ENCODE assay signal across 7 mouse cellular contexts in genomic region chr2:26300161-26300807, GRCm38 (mm10). TPM values are rescaled to one million over a fixed set of nuclear protein-coding genes. Genes with fewer than 3 reads are reported as not detected.
DNase-seq lines count a peak whose midpoint lies in the region; ATAC-seq and TF ChIP-seq lines count a peak whose summit lies in the region.

No protein-coding gene starts in this region.

- H3K27me3 ChIP-seq in liver, embryonic 11.5 days (replicated peaks; ENCODE audit: control insufficient read depth, insufficient read depth, low read length): peaks cover 9% of the 10 kb centered on the region
- H3K27me3 ChIP-seq in liver, postnatal 0 days (ENCODE audit: insufficient read depth, low read length): 0 out of 2 replicates have a peak, but pooled peaks cover 3% of the 10 kb centered on the region
- H3K27me3 ChIP-seq in hindbrain, embryonic 13.5 days: no peaks in the 10 kb centered on the region
- H3K27me3 ChIP-seq in midbrain, postnatal 0 days (ENCODE audit: insufficient read depth, low read length): no peaks in the 10 kb centered on the region

- peaks cover 3% of the 10 kb centered on the region; the same call in 1 of the 2 replicates for H3K4me1 ChIP-seq in liver, embryonic 11.5 days (replicated peaks; ENCODE audit: control insufficient read depth, insufficient read depth, low read length)
- H3K4me1 ChIP-seq in liver, postnatal 0 days (ENCODE audit: insufficient read depth): no peaks in the 10 kb centered on the region
- H3K4me1 ChIP-seq in hindbrain, embryonic 13.5 days (replicated peaks): peaks cover 48% of the 10 kb centered on the region
- H3K4me1 ChIP-seq in midbrain, postnatal 0 days (ENCODE audit: insufficient read depth, low read length): peaks cover 20% of the 10 kb centered on the region

- H3K9me3 ChIP-seq in liver, embryonic 11.5 days (ENCODE audit: control insufficient read depth, low read length): no peaks in the 10 kb centered on the region
- no peaks in the 10 kb centered on the region; the same call in 1 of the 2 replicates for H3K9me3 ChIP-seq in liver, postnatal 0 days (ENCODE audit: low read length)
- H3K9me3 ChIP-seq in hindbrain, embryonic 13.5 days: no peaks in the 10 kb centered on the region
- no peaks in the 10 kb centered on the region for H3K9me3 ChIP-seq in midbrain, postnatal 0 days (ENCODE audit: low read length)

- no peak for DNase-seq in liver, embryonic 11.5 days (ENCODE audit: low spot score)
- DNase-seq in liver, postnatal 0 days: no peak
- peak; percentile 51 for DNase-seq in cerebellum, adult 8-10 months
- no peak for DNase-seq in midbrain, postnatal 0 days (ENCODE audit: low spot score)
- no peak for DNase-seq in embryo, embryonic 11 days

- H3K4me2 ChIP-seq in liver, embryonic 11.5 days: no peak overlapping the region
- H3K4me2 ChIP-seq in liver, postnatal 0 days (ENCODE audit: low read depth, low read length): no peak overlapping the region
- H3K4me2 ChIP-seq in hindbrain, embryonic 13.5 days: no peak overlapping the region
- no peak overlapping the region; the same call in 1 of the 2 replicates for H3K4me2 ChIP-seq in midbrain, postnatal 0 days (ENCODE audit: low read depth, low read length, poor library complexity, severe bottlenecking)

- H3K9ac ChIP-seq in liver, embryonic 11.5 days (ENCODE audit: low read depth, low read length): peak overlapping the region; percentile 2; the same call in 1 of the 2 replicates
- H3K9ac ChIP-seq in liver, postnatal 0 days (replicated peaks): no peak overlapping the region
- no peak overlapping the region for H3K9ac ChIP-seq in hindbrain, embryonic 13.5 days
- 0 out of 2 replicates have a peak overlapping the region, but pooled peaks have one; percentile 9 for H3K9ac ChIP-seq in midbrain, postnatal 0 days (replicated peaks; ENCODE audit: low read length, poor library complexity, severe bottlenecking)

- WGBS in liver, embryonic 11.5 days: 52% methylated on average over 5 of the region's 5 CpGs
- WGBS in liver, postnatal 0 days (ENCODE audit: insufficient replicate concordance): 51% methylated on average over 5 of the region's 5 CpGs
- WGBS in hindbrain, embryonic 13.5 days: 46% methylated on average over 5 of the region's 5 CpGs
- WGBS in midbrain, postnatal 0 days: 41% methylated on average over 5 of the region's 5 CpGs

- no peak overlapping the region for H3K4me3 ChIP-seq in liver, embryonic 11.5 days (ENCODE audit: low read depth, low read length)
- no peak overlapping the region for H3K4me3 ChIP-seq in liver, postnatal 0 days (ENCODE audit: low read depth, low read length)
- H3K4me3 ChIP-seq in hindbrain, embryonic 13.5 days: no peak overlapping the region
- H3K4me3 ChIP-seq in midbrain, postnatal 0 days (ENCODE audit: low read depth, low read length): no peak overlapping the region

- H3K27ac ChIP-seq in liver, embryonic 11.5 days (ENCODE audit: low read depth, low read length): no peak overlapping the region
- H3K27ac ChIP-seq in liver, postnatal 0 days (ENCODE audit: low read depth): no peak overlapping the region
- H3K27ac ChIP-seq in hindbrain, embryonic 13.5 days: peak overlapping the region; percentile 92
- H3K27ac ChIP-seq in midbrain, postnatal 0 days (ENCODE audit: low read depth, low read length): peak overlapping the region; percentile 85

- TF ChIP-seq EP300 in liver, postnatal 0 days (IDR thresholded peaks at IDR 0.05; ENCODE audit: low read depth): no peak

- no peaks in the 10 kb centered on the region for H3K36me3 ChIP-seq in liver, embryonic 11.5 days (ENCODE audit: control insufficient read depth, insufficient read depth, low read length)
- no peaks in the 10 kb centered on the region for H3K36me3 ChIP-seq in liver, postnatal 0 days (replicated peaks; ENCODE audit: insufficient read depth, low read length)
- H3K36me3 ChIP-seq in hindbrain, embryonic 13.5 days: no peaks in the 10 kb centered on the region
- H3K36me3 ChIP-seq in midbrain, postnatal 0 days (ENCODE audit: insufficient read depth, low read length): no peaks in the 10 kb centered on the region

- no peak for ATAC-seq in liver, embryonic 11.5 days (replicated peaks; ENCODE audit: low FRiP score)
- ATAC-seq in liver, postnatal 0 days: no peak
- ATAC-seq in hindbrain, embryonic 13.5 days (ENCODE audit: low FRiP score): peak; percentile 12; the same call in 1 of the 2 replicates
- no peak for ATAC-seq in midbrain, postnatal 0 days (ENCODE audit: low FRiP score)
- no peak for ATAC-seq in CD4-positive, CD25-positive, alpha-beta regulatory T cell, adult 4 months

- TF ChIP-seq CTCF in liver, postnatal 0 days (IDR thresholded peaks at IDR 0.05; ENCODE audit: low read depth): no peak
- TF ChIP-seq CTCF in midbrain, postnatal 0 days (IDR thresholded peaks at IDR 0.05): no peak

RNA-seq across cellular contexts. Expression of gene Ccdc187, which starts 5.9 kb away (rescaled TPM):
- polyA plus RNA-seq in liver, embryonic 11.5 days (2014; fragmentation: Nextera tagmentation; extraction: Ambion mirVana): not detected in 2 replicates
- 0.01 TPM in 1 of 2 replicates, not detected in the other for polyA plus RNA-seq in liver, postnatal 0 days (2015; fragmentation: Nextera tagmentation; extraction: Ambion mirVana)
- 0.18 and 0.23 TPM in 2 replicates for polyA plus RNA-seq in hindbrain, embryonic 13.5 days (2015; fragmentation: Nextera tagmentation; extraction: Ambion mirVana)
- total RNA-seq in midbrain, postnatal 0 days (2014; rRNA removed): 2.8 and 3.7 TPM in 2 replicates
- 0.16 and 0.23 TPM in 2 replicates for polyA plus RNA-seq in midbrain, postnatal 0 days (2015; fragmentation: Nextera tagmentation; extraction: Ambion mirVana)
- not detected for polyA plus RNA-seq in CD4-positive, CD25-positive, alpha-beta regulatory T cell, adult 4 months (2017; shearing (Covaris generic))

RNA-seq across cellular contexts. Expression of gene Gpsm1, which starts 15.0 kb away (rescaled TPM):
- polyA plus RNA-seq in liver, embryonic 11.5 days (2014; fragmentation: Nextera tagmentation; extraction: Ambion mirVana): 17.0 and 18.9 TPM in 2 replicates
- polyA plus RNA-seq in liver, postnatal 0 days (2015; fragmentation: Nextera tagmentation; extraction: Ambion mirVana): 1.9 TPM in 2 replicates
- 149 and 165 TPM in 2 replicates for polyA plus RNA-seq in hindbrain, embryonic 13.5 days (2015; fragmentation: Nextera tagmentation; extraction: Ambion mirVana)
- 286 and 298 TPM in 2 replicates for total RNA-seq in midbrain, postnatal 0 days (2014; rRNA removed)
- polyA plus RNA-seq in midbrain, postnatal 0 days (2015; fragmentation: Nextera tagmentation; extraction: Ambion mirVana): 162 and 163 TPM in 2 replicates
- 1 to 10 TPM; 3.3 to 4.9 TPM for polyA plus RNA-seq in CD4-positive, CD25-positive, alpha-beta regulatory T cell, adult 4 months (2017; shearing (Covaris generic))

RNA-seq across cellular contexts. Expression of gene Dnlz, which starts 51.6 kb away (rescaled TPM):
- polyA plus RNA-seq in liver, embryonic 11.5 days (2014; fragmentation: Nextera tagmentation; extraction: Ambion mirVana): 23.0 and 23.8 TPM in 2 replicates
- 7.5 and 7.9 TPM in 2 replicates for polyA plus RNA-seq in liver, postnatal 0 days (2015; fragmentation: Nextera tagmentation; extraction: Ambion mirVana)
- polyA plus RNA-seq in hindbrain, embryonic 13.5 days (2015; fragmentation: Nextera tagmentation; extraction: Ambion mirVana): 29.0 and 29.6 TPM in 2 replicates
- total RNA-seq in midbrain, postnatal 0 days (2014; rRNA removed): 27.4 and 34.3 TPM in 2 replicates
- 24.1 and 26.0 TPM in 2 replicates for polyA plus RNA-seq in midbrain, postnatal 0 days (2015; fragmentation: Nextera tagmentation; extraction: Ambion mirVana)
- polyA plus RNA-seq in CD4-positive, CD25-positive, alpha-beta regulatory T cell, adult 4 months (2017; shearing (Covaris generic)): 1 to 10 TPM; 6.4 to 7.1 TPM

Comparison
In these comparisons a context has a peak if more than half of its experiments do, and no peak if none do; other contexts are left out.
1. H3K9ac ChIP-seq: peak in liver, embryonic 11.5 days (single experiment) and midbrain, postnatal 0 days (single experiment); none in liver, postnatal 0 days (single experiment) and hindbrain, embryonic 13.5 days (single experiment).
2. H3K27ac ChIP-seq: peak in hindbrain, embryonic 13.5 days (single experiment) and midbrain, postnatal 0 days (single experiment); none in liver, embryonic 11.5 days (single experiment) and liver, postnatal 0 days (single experiment).